Mouse (Mus musculus) intestine, embryonic 16.5 days (tissue): ENCODE data around the gene Rnf217. TPM values are rescaled to one million over a fixed set of nuclear protein-coding genes. Genes with fewer than 3 reads are reported as not detected.

ENCODE experiments used
- polyA plus RNA-seq: library from polyadenylated mRNA; unstranded; fragments of >200 nt; fragmentation: Nextera tagmentation; extraction: Ambion mirVana; gene quantifications from 2 replicates; pipeline ENCODE4 v1.2.1, GENCODE M21; 2015

The Rnf217 gene
- polyA plus RNA-seq, 1 experiment from 2014 or later: 1.1 TPM

Other genes starting within 250 kb of the Rnf217 start
- 13.7 and 15.2 TPM in 2 replicates for gene Tpd52l1, start 163.2 kb downstream of the Rnf217 start, polyA plus RNA-seq